Mouse (Mus musculus): Measurements from ENCODE around the gene Acad12.

- no peak for TF ChIP-seq CTCF (IDR thresholded peaks at IDR 0.05; ENCODE audit: low read depth)
- no peak for TF ChIP-seq EP300 (optimal IDR thresholded peaks at IDR 0.05)
Observed at GRCm38 (mm10) chr5:121598871-121599610, 19.7 kb downstream of the Acad12 start.
